Mouse (Mus musculus): ENCODE results near the gene Atf5. TPM values are rescaled to one million over a fixed set of nuclear protein-coding genes. Genes with fewer than 3 reads are reported as not detected.

The Atf5 gene
- polyA plus RNA-seq, 1 experiment = 9.6 TPM

DNA sequence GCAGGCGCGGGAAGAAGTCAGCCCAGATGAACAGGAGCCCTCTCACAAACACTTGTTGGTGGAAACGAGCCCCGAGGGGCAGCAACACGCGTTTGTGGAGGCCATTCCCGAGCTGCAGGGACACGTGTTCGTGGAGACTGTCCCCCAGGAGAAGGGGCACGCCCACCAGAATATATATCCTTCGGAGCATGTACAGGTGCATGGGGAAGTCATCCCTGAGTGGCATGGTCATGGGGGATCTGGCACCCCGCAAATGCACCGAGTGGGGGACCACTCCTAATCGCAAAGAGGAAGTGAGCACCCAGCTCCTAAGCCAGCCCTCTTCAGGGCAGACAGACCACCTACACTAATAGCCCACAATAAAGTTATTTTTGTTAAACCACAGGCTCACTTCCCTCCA, 24.0 kb upstream of the Atf5 start:
- Histone ChIP-seq H3K36me3 (ENCODE audit: control insufficient read depth, insufficient read depth, low read length, poor library complexity, severe bottlenecking) (peaks cover 2% of the 10 kb centered on the region), H3K27ac (ENCODE audit: insufficient read depth, low read length) (no peak overlapping the region), H3K9ac (ENCODE audit: low read depth, poor library complexity, severe bottlenecking) (0 out of 2 replicates have a peak overlapping the region, but pooled peaks have one; percentile 2), H3K4me1 (ENCODE audit: control insufficient read depth, insufficient read depth, low read length) (no peaks in the 10 kb centered on the region), H3K4me3 (ENCODE audit: low read depth, low read length) (no peak overlapping the region), H3K27me3 (ENCODE audit: control insufficient read depth, insufficient read depth, low read length, poor library complexity, severe bottlenecking) (no peaks in the 10 kb centered on the region), H3K9me3 (replicated peaks; ENCODE audit: control insufficient read depth, insufficient read depth, low read length, poor library complexity, severe bottlenecking) (no peaks in the 10 kb centered on the region)
- TF ChIP-seq EP300 (IDR thresholded peaks at IDR 0.05; ENCODE audit: insufficient read depth, low read depth, low read length) (no peak), POLR2A (IDR thresholded peaks at IDR 0.05; ENCODE audit: insufficient read depth, low read length) (no peak), CTCF (IDR thresholded peaks at IDR 0.05; ENCODE audit: low read depth, low read length) (no peak)

DNA sequence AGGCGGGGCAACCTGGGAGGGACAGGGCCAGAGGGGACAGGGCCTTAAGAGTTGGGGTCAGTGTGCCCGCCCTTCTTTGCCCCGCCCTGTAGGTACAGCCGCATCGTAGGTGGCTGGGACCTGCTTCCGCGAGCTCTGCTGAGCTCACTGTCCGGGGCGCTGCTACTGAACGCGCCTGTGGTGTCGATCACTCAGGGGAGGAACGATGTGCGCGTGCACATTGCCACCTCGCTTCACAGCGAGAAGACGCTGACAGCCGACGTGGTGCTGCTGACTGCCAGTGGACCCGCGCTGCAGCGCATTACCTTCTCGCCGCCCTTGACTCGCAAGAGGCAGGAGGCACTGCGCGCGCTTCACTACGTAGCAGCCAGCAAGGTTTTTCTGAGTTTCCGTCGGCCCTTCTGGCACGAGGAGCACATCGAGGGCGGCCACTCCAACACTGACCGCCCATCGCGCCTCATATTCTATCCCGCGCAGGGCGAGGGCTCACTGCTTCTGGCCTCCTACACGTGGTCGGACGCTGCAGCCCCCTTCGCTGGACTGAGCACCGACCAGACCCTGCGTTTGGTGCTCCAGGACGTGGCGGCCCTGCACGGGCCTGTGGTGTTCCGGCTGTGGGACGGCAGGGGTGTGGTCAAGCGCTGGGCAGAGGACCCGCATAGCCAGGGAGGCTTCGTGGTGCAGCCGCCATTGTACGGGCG, 23.2 kb upstream of the Atf5 start:
- no peaks in the 10 kb centered on the region for H3K27me3 ChIP-seq (ENCODE audit: control insufficient read depth, insufficient read depth, low read length, poor library complexity, severe bottlenecking)
- H3K9me3 ChIP-seq (replicated peaks; ENCODE audit: control insufficient read depth, insufficient read depth, low read length, poor library complexity, severe bottlenecking) = no peaks in the 10 kb centered on the region
- peaks cover 2% of the 10 kb centered on the region for H3K36me3 ChIP-seq (ENCODE audit: control insufficient read depth, insufficient read depth, low read length, poor library complexity, severe bottlenecking)
- H3K9ac ChIP-seq (ENCODE audit: low read depth, poor library complexity, severe bottlenecking) = 0 out of 2 replicates have a peak overlapping the region, but pooled peaks have one; percentile 2
- no peak overlapping the region for H3K27ac ChIP-seq (ENCODE audit: insufficient read depth, low read length)
- H3K4me1 ChIP-seq (ENCODE audit: control insufficient read depth, insufficient read depth, low read length) = no peaks in the 10 kb centered on the region
- H3K4me3 ChIP-seq (ENCODE audit: low read depth, low read length) = peak overlapping the region; percentile 39
- TF ChIP-seq CTCF (IDR thresholded peaks at IDR 0.05; ENCODE audit: low read depth, low read length) (no peak), POLR2A (IDR thresholded peaks at IDR 0.05; ENCODE audit: insufficient read depth, low read length) (no peak), EP300 (IDR thresholded peaks at IDR 0.05; ENCODE audit: insufficient read depth, low read depth, low read length) (no peak)

DNA sequence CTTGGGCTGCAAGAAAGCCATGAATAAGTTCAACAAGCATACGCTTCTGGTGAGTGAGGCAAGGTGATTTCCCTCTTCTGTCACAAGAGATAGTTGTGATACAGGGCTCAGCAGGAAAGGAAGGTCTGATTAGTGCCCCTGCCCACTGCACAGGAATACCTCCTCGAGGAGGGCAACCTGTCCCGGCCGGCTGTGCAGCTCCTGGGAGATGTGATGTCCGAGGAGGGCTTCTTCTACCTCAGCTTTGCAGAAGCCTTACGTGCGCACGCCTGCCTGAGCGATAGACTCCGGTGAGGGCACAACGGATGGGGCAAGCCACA, 22.7 kb upstream of the Atf5 start:
- no peak for TF ChIP-seq CTCF (IDR thresholded peaks at IDR 0.05; ENCODE audit: low read depth, low read length)
- no peak for TF ChIP-seq POLR2A (IDR thresholded peaks at IDR 0.05; ENCODE audit: insufficient read depth, low read length)
- no peak for TF ChIP-seq EP300 (IDR thresholded peaks at IDR 0.05; ENCODE audit: insufficient read depth, low read depth, low read length)
- no peaks in the 10 kb centered on the region for H3K4me1 ChIP-seq (ENCODE audit: control insufficient read depth, insufficient read depth, low read length)
- no peaks in the 10 kb centered on the region for H3K9me3 ChIP-seq (replicated peaks; ENCODE audit: control insufficient read depth, insufficient read depth, low read length, poor library complexity, severe bottlenecking)
- H3K9ac ChIP-seq (ENCODE audit: low read depth, poor library complexity, severe bottlenecking) = no peak overlapping the region
- no peak overlapping the region for H3K27ac ChIP-seq (ENCODE audit: insufficient read depth, low read length)
- no peaks in the 10 kb centered on the region for H3K27me3 ChIP-seq (ENCODE audit: control insufficient read depth, insufficient read depth, low read length, poor library complexity, severe bottlenecking)
- H3K36me3 ChIP-seq (ENCODE audit: control insufficient read depth, insufficient read depth, low read length, poor library complexity, severe bottlenecking) = peaks cover 2% of the 10 kb centered on the region
- H3K4me3 ChIP-seq (ENCODE audit: low read depth, low read length) = peak overlapping the region; percentile 39; the same call in 1 of the 2 replicates

- no peak overlapping the region for H3K4me3 ChIP-seq (ENCODE audit: low read depth, low read length)
- H3K36me3 ChIP-seq (ENCODE audit: control insufficient read depth, insufficient read depth, low read length, poor library complexity, severe bottlenecking) = peaks cover 2% of the 10 kb centered on the region; the same call in 1 of the 2 replicates
- TF ChIP-seq CTCF (IDR thresholded peaks at IDR 0.05; ENCODE audit: low read depth, low read length) (no peak), POLR2A (IDR thresholded peaks at IDR 0.05; ENCODE audit: insufficient read depth, low read length) (no peak), EP300 (IDR thresholded peaks at IDR 0.05; ENCODE audit: insufficient read depth, low read depth, low read length) (no peak)
- H3K27me3 ChIP-seq (ENCODE audit: control insufficient read depth, insufficient read depth, low read length, poor library complexity, severe bottlenecking) = no peaks in the 10 kb centered on the region
- H3K27ac ChIP-seq (ENCODE audit: insufficient read depth, low read length) = no peak overlapping the region
- H3K9ac ChIP-seq (ENCODE audit: low read depth, poor library complexity, severe bottlenecking) = no peak overlapping the region
- H3K4me1 ChIP-seq (ENCODE audit: control insufficient read depth, insufficient read depth, low read length) = no peaks in the 10 kb centered on the region
- H3K9me3 ChIP-seq (replicated peaks; ENCODE audit: control insufficient read depth, insufficient read depth, low read length, poor library complexity, severe bottlenecking) = no peaks in the 10 kb centered on the region
Observed at GRCm38 (mm10) chr7:44838073-44838472, 21.6 kb upstream of the Atf5 start.

GRCm38 (mm10) chr7:44836423-44837053, 20.1 kb upstream of the Atf5 start:
- Histone ChIP-seq H3K9ac (ENCODE audit: low read depth, poor library complexity, severe bottlenecking) (no peak overlapping the region), H3K4me3 (ENCODE audit: low read depth, low read length) (no peak overlapping the region), H3K9me3 (replicated peaks; ENCODE audit: control insufficient read depth, insufficient read depth, low read length, poor library complexity, severe bottlenecking) (no peaks in the 10 kb centered on the region), H3K27ac (ENCODE audit: insufficient read depth, low read length) (no peak overlapping the region), H3K27me3 (ENCODE audit: control insufficient read depth, insufficient read depth, low read length, poor library complexity, severe bottlenecking) (no peaks in the 10 kb centered on the region), H3K4me1 (ENCODE audit: control insufficient read depth, insufficient read depth, low read length) (no peaks in the 10 kb centered on the region), H3K36me3 (ENCODE audit: control insufficient read depth, insufficient read depth, low read length, poor library complexity, severe bottlenecking) (peaks cover 4% of the 10 kb centered on the region; the same call in 1 of the 2 replicates)
- TF ChIP-seq POLR2A (IDR thresholded peaks at IDR 0.05; ENCODE audit: insufficient read depth, low read length) (no peak), CTCF (IDR thresholded peaks at IDR 0.05; ENCODE audit: low read depth, low read length) (no peak), EP300 (IDR thresholded peaks at IDR 0.05; ENCODE audit: insufficient read depth, low read depth, low read length) (no peak)

GRCm38 (mm10) chr7:44836016-44836404, 19.6 kb upstream of the Atf5 start:
- TF ChIP-seq POLR2A (IDR thresholded peaks at IDR 0.05; ENCODE audit: insufficient read depth, low read length) (no peak), CTCF (IDR thresholded peaks at IDR 0.05; ENCODE audit: low read depth, low read length) (no peak), EP300 (IDR thresholded peaks at IDR 0.05; ENCODE audit: insufficient read depth, low read depth, low read length) (no peak)
- no peak overlapping the region for H3K9ac ChIP-seq (ENCODE audit: low read depth, poor library complexity, severe bottlenecking)
- no peak overlapping the region for H3K27ac ChIP-seq (ENCODE audit: insufficient read depth, low read length)
- no peaks in the 10 kb centered on the region for H3K4me1 ChIP-seq (ENCODE audit: control insufficient read depth, insufficient read depth, low read length)
- H3K9me3 ChIP-seq (replicated peaks; ENCODE audit: control insufficient read depth, insufficient read depth, low read length, poor library complexity, severe bottlenecking) = no peaks in the 10 kb centered on the region
- no peaks in the 10 kb centered on the region for H3K27me3 ChIP-seq (ENCODE audit: control insufficient read depth, insufficient read depth, low read length, poor library complexity, severe bottlenecking)
- no peak overlapping the region for H3K4me3 ChIP-seq (ENCODE audit: low read depth, low read length)
- H3K36me3 ChIP-seq (ENCODE audit: control insufficient read depth, insufficient read depth, low read length, poor library complexity, severe bottlenecking) = peaks cover 9% of the 10 kb centered on the region
